ENCODE assay signal across 8 mouse cellular contexts in genomic region chr7:75983029-75983808, GRCm38 (mm10).
DNase-seq lines count a peak whose midpoint lies in the region; ATAC-seq and TF ChIP-seq lines count a peak whose summit lies in the region.

No protein-coding gene starts in this region.

- no peak overlapping the region for H3K27ac ChIP-seq in hindbrain, embryonic 12.5 days
- H3K27ac ChIP-seq in midbrain, embryonic 12.5 days (replicated peaks) = 0 out of 2 replicates have a peak overlapping the region, but pooled peaks have one; percentile 35
- H3K27ac ChIP-seq in gastrocnemius, adult 2 months = no peak overlapping the region

- ATAC-seq in hindbrain, embryonic 12.5 days (ENCODE audit: low FRiP score) = peak; percentile 89
- ATAC-seq in midbrain, embryonic 12.5 days (ENCODE audit: low FRiP score, low read depth) = peak; percentile 88

- intact Hi-C loops in gastrocnemius, adult 2 months (cut with DNase I) = no loop called here

- DNase-seq in cerebellum, postnatal 14 days = peak; percentile 70 to 77
- no peak for DNase-seq in cerebellum, adult 11-12 months
- peak; percentile 27 for DNase-seq in brain, adult 2 months (ENCODE audit: low read depth, low spot score)
- DNase-seq in spleen, adult 12 weeks (ENCODE audit: low spot score) = no peak
- DNase-seq in urinary bladder, postnatal 10 days (ENCODE audit: low spot score) = no peak
- DNase-seq in gastrocnemius, adult 2 months = no peak

- H3K4me1 ChIP-seq in hindbrain, embryonic 12.5 days = peaks cover 7% of the 10 kb centered on the region
- peaks cover 12% of the 10 kb centered on the region for H3K4me1 ChIP-seq in midbrain, embryonic 12.5 days

- H3K4me2 ChIP-seq in hindbrain, embryonic 12.5 days (replicated peaks) = peak overlapping the region; percentile 46
- peak overlapping the region; percentile 51 for H3K4me2 ChIP-seq in midbrain, embryonic 12.5 days (replicated peaks)

- H3K9ac ChIP-seq in hindbrain, embryonic 12.5 days = no peak overlapping the region
- no peak overlapping the region for H3K9ac ChIP-seq in midbrain, embryonic 12.5 days (replicated peaks)

- TF ChIP-seq CTCF in gastrocnemius, adult 2 months (IDR thresholded peaks at IDR 0.05) = no peak

- 0 out of 2 replicates have a peak, but pooled peaks cover 3% of the 10 kb centered on the region for H3K27me3 ChIP-seq in hindbrain, embryonic 12.5 days
- H3K27me3 ChIP-seq in midbrain, embryonic 12.5 days = peaks cover 13% of the 10 kb centered on the region

- WGBS in hindbrain, embryonic 12.5 days = 13% methylated on average over 21 of the region's 23 CpGs
- WGBS in midbrain, embryonic 12.5 days = 9% methylated on average over 22 of the region's 23 CpGs

- no peak overlapping the region for H3K4me3 ChIP-seq in hindbrain, embryonic 12.5 days
- peak overlapping the region; percentile 18 for H3K4me3 ChIP-seq in midbrain, embryonic 12.5 days
- H3K4me3 ChIP-seq in gastrocnemius, adult 2 months = no peak overlapping the region

- no peaks in the 10 kb centered on the region for H3K9me3 ChIP-seq in hindbrain, embryonic 12.5 days (replicated peaks)
- 0 out of 2 replicates have a peak, but pooled peaks cover 2% of the 10 kb centered on the region for H3K9me3 ChIP-seq in midbrain, embryonic 12.5 days

- H3K36me3 ChIP-seq in hindbrain, embryonic 12.5 days = no peaks in the 10 kb centered on the region
- no peaks in the 10 kb centered on the region for H3K36me3 ChIP-seq in midbrain, embryonic 12.5 days

Comparison
In these comparisons a context has a peak if more than half of its experiments do, and no peak if none do; other contexts are left out.
1. DNase-seq: peak in cerebellum, postnatal 14 days (2 of 2) and brain, adult 2 months (single experiment); none in cerebellum, adult 11-12 months (single experiment), spleen, adult 12 weeks (single experiment), urinary bladder, postnatal 10 days (single experiment) and gastrocnemius, adult 2 months (single experiment).